Mouse (Mus musculus): ENCODE measurements around the gene Pnmal1. TPM values are rescaled to one million over a fixed set of nuclear protein-coding genes. Genes with fewer than 3 reads are reported as not detected.

Gene Pnmal1
- polyA plus RNA-seq, 1 experiment from 2014 or later = 37.0 TPM

DNA sequence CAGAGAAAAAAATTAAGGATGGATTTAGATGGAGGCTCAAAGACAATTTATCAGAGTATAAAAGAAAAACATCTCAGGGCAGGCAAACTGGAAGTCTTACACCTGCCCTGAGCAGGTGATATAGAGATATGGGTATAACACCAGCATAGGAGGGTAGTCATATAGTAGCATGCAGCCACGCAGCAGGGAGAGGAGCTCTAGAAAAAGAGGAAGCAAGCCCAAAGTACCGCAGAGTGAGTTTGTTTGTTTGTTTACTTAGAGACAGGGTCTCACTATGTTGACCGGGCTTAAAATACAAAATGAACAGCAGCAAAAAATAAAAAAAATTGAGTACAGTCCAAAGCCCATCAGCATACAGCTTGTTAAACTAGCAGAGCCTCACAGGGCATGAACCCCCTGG lies 11.7 kb downstream of the Pnmal1 start:
- no peaks in the 10 kb centered on the region for H3K4me1 ChIP-seq
- no peak for ATAC-seq
- WGBS = 83% methylated on average over 3 of the region's 3 CpGs

DNA sequence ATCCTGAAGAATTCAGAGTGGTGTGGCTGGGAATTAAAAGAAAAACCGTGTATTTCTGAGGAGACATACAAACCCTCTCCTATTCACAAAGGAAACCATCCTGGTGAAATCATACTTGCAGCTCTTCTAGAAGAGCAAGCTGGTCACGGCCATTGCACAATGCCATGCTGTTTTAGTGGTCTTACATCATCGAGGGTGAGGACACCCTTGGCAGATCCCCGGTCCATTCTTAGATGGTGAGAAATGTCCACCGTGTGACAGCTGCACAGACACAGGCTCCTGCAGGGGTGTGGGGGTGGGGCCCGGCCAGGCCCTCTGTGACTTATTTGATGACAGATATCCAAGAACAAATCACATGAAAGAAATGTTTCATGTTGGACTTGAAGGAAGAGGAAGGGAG lies 14.5 kb downstream of the Pnmal1 start:
- Histone ChIP-seq H3K9me3 (replicated peaks) (0 out of 2 replicates have a peak, but pooled peaks cover 4% of the 10 kb centered on the region), H3K4me3 (no peak overlapping the region), H3K4me2 (no peak overlapping the region), H3K27me3 (no peaks in the 10 kb centered on the region), H3K36me3 (ENCODE audit: poor library complexity, severe bottlenecking) (no peaks in the 10 kb centered on the region), H3K27ac (no peak overlapping the region), H3K4me1 (no peaks in the 10 kb centered on the region), H3K9ac (no peak overlapping the region)
- no peak for ATAC-seq
- WGBS = 77% methylated on average over 6 of the region's 6 CpGs

More for the DNA sequence above, 11.7 kb downstream of the Pnmal1 start:
- Histone ChIP-seq H3K27me3 (no peaks in the 10 kb centered on the region), H3K27ac (no peak overlapping the region), H3K9ac (no peak overlapping the region), H3K4me3 (no peak overlapping the region), H3K4me2 (no peak overlapping the region), H3K36me3 (ENCODE audit: poor library complexity, severe bottlenecking) (no peaks in the 10 kb centered on the region), H3K9me3 (replicated peaks) (0 out of 2 replicates have a peak, but pooled peaks cover 4% of the 10 kb centered on the region)

DNA sequence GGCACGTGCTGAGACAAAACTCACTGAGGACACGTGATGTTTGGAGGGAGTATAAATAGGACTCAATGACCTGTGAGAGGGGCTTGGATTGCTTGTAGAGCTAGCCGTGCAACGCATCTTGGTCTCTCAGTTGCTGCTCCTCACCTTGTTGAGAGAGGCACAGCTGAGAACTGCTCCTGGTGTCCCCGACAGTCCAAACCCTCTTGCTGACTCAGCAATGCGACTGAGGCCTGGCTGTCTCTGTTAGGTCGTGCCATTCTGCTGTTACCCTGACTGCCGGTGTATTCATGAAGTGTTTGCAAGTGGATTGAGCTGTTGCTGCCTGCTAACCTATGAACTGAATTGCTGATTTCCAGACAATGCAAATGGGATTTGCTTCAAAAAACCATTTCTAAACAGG lies 16.8 kb downstream of the Pnmal1 start:
- Histone ChIP-seq H3K36me3 (ENCODE audit: poor library complexity, severe bottlenecking) (no peaks in the 10 kb centered on the region), H3K4me1 (peaks cover 11% of the 10 kb centered on the region), H3K27ac (no peak overlapping the region), H3K4me3 (no peak overlapping the region), H3K9ac (no peak overlapping the region), H3K4me2 (no peak overlapping the region), H3K9me3 (replicated peaks) (no peaks in the 10 kb centered on the region; the same call in 1 of the 2 replicates), H3K27me3 (no peaks in the 10 kb centered on the region)
- WGBS = 68% methylated on average over 8 of the region's 8 CpGs
- no peak for ATAC-seq

DNA sequence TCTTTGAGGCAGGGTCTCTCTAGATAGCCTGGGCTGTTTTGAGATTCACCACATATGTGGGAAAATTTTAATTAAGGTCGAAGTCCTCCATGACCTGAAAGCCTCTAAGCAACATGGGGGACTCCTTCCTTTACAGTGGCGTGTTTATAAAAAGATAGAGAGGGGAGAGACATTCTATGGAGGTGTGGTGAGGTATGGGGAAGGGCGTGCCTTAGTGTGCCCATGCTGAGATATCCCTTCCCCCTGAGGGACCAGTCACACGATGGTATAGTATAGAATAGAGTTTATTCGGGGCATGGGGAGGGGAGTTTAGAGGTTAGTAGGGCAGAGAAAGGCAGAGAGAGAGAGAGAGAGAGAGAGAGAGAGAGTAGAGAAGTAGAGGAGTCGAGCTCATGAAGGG lies 18.7 kb downstream of the Pnmal1 start:
- no peak overlapping the region for H3K4me2 ChIP-seq
- no peaks in the 10 kb centered on the region for H3K27me3 ChIP-seq
- no peak overlapping the region for H3K9ac ChIP-seq
- no peak for ATAC-seq
- no peak overlapping the region for H3K4me3 ChIP-seq
- H3K27ac ChIP-seq = no peak overlapping the region
- H3K36me3 ChIP-seq (ENCODE audit: poor library complexity, severe bottlenecking) = no peaks in the 10 kb centered on the region
- no peaks in the 10 kb centered on the region; the same call in 1 of the 2 replicates for H3K9me3 ChIP-seq (replicated peaks)
- WGBS = 79% methylated on average over 6 of the region's 6 CpGs
- peaks cover 24% of the 10 kb centered on the region for H3K4me1 ChIP-seq

DNA sequence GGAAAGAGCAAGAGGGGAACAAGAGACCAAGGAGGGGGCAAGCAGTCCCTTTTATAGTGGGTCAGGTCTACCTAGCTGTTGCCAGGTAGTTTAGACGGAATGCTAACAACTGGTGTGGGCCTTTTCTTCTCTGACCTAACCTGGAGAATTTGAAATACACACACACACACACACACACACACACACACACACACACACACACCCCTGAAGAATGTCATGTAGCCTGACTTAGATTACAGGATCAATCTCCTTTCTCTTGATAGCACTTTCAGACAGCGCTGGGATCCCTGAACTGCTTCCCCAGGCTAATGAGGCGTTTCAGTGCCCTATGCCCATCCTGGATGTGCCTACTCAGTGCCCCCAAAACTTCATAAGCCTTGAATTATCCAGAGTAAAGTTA lies 19.1 kb downstream of the Pnmal1 start:
- Histone ChIP-seq H3K36me3 (ENCODE audit: poor library complexity, severe bottlenecking) (no peaks in the 10 kb centered on the region), H3K4me3 (no peak overlapping the region), H3K9me3 (replicated peaks) (no peaks in the 10 kb centered on the region; the same call in 1 of the 2 replicates), H3K9ac (no peak overlapping the region), H3K27me3 (no peaks in the 10 kb centered on the region), H3K4me1 (peaks cover 28% of the 10 kb centered on the region), H3K4me2 (no peak overlapping the region), H3K27ac (no peak overlapping the region)
- WGBS = 87% methylated on average over 3 of the region's 3 CpGs
- ATAC-seq = no peak

DNA sequence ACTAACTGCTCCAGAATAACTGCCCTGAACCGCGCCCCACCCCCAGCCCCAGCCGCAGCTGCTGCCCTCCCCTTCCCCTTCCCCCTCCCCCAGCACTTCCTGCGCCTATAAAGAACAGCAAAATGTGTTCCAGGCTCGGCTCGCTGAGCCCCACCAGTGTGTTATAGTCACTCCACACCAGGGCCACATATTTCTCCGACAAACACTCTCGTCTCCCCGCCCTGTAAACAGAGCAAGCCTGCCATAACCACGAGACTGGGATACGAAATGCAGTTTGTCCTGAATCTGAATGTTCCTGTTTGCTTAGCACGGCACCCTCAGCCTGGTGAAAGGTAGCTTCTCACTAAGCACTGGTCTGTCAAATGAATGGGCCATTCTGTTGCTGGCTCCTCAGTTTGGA lies 20.9 kb downstream of the Pnmal1 start:
- Histone ChIP-seq H3K4me2 (peak overlapping the region; percentile 52), H3K27me3 (no peaks in the 10 kb centered on the region), H3K36me3 (ENCODE audit: poor library complexity, severe bottlenecking) (no peaks in the 10 kb centered on the region), H3K4me1 (peaks cover 36% of the 10 kb centered on the region), H3K27ac (peak overlapping the region; percentile 80), H3K9ac (peak overlapping the region; percentile 35), H3K9me3 (replicated peaks) (no peaks in the 10 kb centered on the region; the same call in 1 of the 2 replicates), H3K4me3 (no peak overlapping the region)
- 15% methylated on average over 12 of the region's 12 CpGs for WGBS
- ATAC-seq = peak; percentile 37; the same call in 1 of the 2 replicates

DNA sequence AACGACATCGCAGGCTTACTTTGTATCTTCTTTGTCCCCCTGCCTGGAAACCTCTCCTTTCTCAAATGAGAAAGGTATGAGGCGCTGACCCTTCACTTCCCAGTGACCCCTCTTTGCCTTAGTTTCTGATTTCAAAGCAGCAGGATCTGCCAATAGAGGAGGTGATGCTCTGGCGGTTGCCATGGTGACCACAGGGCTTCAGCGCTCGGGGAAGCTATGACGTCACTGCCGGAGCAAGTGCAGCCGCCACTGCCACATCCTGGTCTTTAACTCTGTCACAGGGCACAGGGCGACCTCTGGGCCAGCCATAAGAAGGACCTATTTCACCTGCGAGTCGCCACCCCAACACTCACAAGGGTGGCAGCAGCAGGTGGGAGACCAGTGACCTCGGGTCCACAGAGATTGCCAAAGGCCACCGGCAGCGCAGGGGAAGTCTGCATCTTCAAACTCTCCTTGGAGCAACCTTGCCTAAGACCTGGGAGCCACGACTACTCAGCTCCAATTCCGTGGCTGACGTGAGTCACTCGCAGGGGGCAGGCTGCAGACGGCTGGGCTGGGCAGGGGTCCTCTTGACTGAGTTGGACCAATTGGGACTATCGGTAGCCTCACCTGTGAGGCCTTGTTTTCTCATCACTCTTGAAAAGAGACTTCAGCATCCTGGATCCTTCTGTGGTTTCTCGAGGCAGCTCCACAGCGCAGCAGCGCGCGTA lies 23.5 kb downstream of the Pnmal1 start, which contains the start of gene Gm42372:
Gene Gm42372, plus strand, starts transcription at position 228 of the 710 bp plus-strand sequence.
- peak within 1 kb of the TSS; percentile 65 for H3K27ac ChIP-seq
- peak within 1 kb of the TSS; percentile 68 for H3K4me2 ChIP-seq
- 20% methylated on average over 26 of the region's 26 CpGs for WGBS
- H3K4me3 ChIP-seq = peak within 1 kb of the TSS; percentile 39
- peak within 1 kb of the TSS; percentile 54 for H3K9ac ChIP-seq
- no peaks in the 10 kb centered on the region; the same call in 1 of the 2 replicates for H3K9me3 ChIP-seq (replicated peaks)
- peaks cover 48% of the 10 kb centered on the region for H3K4me1 ChIP-seq
- H3K27me3 ChIP-seq = no peaks in the 10 kb centered on the region
- H3K36me3 ChIP-seq (ENCODE audit: poor library complexity, severe bottlenecking) = no peaks in the 10 kb centered on the region
- peak; percentile 84 for ATAC-seq

DNA sequence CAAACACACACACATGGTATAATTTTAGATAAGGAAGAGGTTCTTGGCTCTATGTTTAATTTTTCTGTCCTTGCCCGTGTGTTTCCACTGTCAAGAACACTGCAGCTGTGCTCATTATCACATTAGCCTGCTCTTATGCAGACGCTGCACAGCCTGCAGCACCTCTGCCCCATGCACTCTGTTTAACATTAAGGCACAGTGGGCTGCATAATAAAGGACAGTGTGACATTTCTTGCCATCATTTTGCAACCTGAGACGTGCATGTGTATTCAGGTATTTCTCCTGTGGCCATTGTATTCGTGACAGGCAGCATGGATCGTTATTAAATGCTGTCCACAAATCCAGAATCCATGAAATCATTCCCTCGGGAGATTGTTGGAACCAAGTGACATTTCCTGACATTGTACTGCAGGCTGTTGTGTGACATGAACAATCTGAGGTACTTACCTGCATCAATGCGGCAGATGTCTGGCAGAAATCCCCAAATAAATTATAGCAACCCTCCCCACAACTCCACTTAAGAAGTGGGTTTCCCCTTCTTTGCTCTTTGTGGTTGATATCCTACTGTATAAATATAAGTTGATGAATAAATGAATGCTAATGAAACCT lies 28.2 kb downstream of the Pnmal1 start:
- peak overlapping the region; percentile 89 for H3K27ac ChIP-seq
- H3K4me2 ChIP-seq = peak overlapping the region; percentile 36
- peak overlapping the region; percentile 30; the same call in 1 of the 2 replicates for H3K9ac ChIP-seq
- WGBS = 29% methylated on average over 7 of the region's 7 CpGs
- H3K4me1 ChIP-seq = peaks cover 62% of the 10 kb centered on the region
- H3K9me3 ChIP-seq (replicated peaks) = no peaks in the 10 kb centered on the region
- H3K27me3 ChIP-seq = no peaks in the 10 kb centered on the region
- H3K4me3 ChIP-seq = no peak overlapping the region
- no peaks in the 10 kb centered on the region for H3K36me3 ChIP-seq (ENCODE audit: poor library complexity, severe bottlenecking)
- ATAC-seq = no peak; the same call in 1 of the 2 replicates

DNA sequence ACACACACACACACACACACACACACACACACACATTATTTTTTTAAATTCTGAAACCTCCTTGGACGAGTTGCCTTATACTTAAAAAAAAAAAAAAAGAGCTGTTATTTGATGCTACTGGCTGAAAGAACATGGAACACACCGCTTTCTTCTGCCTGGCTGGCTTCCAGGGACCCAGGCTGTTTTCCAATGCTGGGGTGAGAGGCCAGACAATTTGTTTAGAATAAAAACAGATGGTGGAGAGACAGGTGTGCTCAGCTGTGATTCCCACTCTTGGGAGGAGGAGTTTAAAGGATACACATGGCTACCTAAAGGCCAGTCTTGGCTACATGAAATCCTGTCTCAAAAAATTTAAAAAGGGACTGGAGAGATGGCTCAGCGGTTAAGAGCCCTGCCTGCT lies 28.9 kb downstream of the Pnmal1 start:
- H3K4me3 ChIP-seq = no peak overlapping the region

DNA sequence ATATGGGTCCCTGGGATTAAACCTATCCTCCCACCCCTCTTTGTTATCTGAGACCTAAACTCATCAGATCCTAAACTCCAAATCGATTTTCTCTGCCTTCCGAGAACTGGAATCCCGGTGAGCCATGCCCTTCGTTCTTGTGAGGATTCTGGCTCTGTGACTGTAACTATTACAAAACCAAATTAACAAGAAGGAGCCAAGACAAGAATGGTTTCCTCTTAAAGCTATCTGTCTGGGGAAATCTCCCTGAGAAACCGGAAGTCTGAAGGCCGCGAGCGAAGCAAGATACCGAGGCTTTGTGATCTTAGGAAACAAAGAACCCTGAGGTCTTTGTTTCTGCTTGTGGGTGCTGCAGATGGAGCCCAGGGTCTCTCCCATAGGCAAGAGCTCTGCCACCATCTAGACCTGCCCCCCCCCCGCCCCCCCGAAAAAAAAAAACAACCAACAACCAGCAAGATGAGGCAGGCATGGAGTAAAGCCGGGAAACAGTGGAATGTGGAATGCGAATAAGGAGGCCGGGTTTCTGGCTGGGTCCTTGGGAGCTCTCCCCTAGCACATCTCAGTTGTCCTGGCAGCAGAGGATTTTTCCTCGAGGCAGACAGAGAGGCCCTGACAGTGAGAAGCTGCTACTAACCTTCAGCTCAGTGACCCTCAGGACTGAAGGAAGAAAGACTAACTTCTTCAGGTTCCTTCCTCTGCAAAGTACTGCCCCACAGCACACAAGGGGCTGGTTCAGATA lies 30.7 kb downstream of the Pnmal1 start:
- WGBS = 38% methylated on average over 15 of the region's 15 CpGs
- no peak overlapping the region for H3K9ac ChIP-seq
- peaks cover 64% of the 10 kb centered on the region for H3K4me1 ChIP-seq
- ATAC-seq = no peak
- H3K4me3 ChIP-seq = no peak overlapping the region
- no peaks in the 10 kb centered on the region for H3K9me3 ChIP-seq (replicated peaks)
- H3K27me3 ChIP-seq = no peaks in the 10 kb centered on the region
- H3K36me3 ChIP-seq (ENCODE audit: poor library complexity, severe bottlenecking) = no peaks in the 10 kb centered on the region
- peak overlapping the region; percentile 48 for H3K27ac ChIP-seq
- H3K4me2 ChIP-seq = no peak overlapping the region

More for the DNA sequence above, 28.9 kb downstream of the Pnmal1 start:
- Histone ChIP-seq H3K27me3 (no peaks in the 10 kb centered on the region), H3K36me3 (ENCODE audit: poor library complexity, severe bottlenecking) (no peaks in the 10 kb centered on the region), H3K4me2 (peak overlapping the region; percentile 36; the same call in 1 of the 2 replicates), H3K4me1 (peaks cover 56% of the 10 kb centered on the region), H3K27ac (peak overlapping the region; percentile 89), H3K9ac (no peak overlapping the region), H3K9me3 (replicated peaks) (no peaks in the 10 kb centered on the region)
- 33% methylated on average over 3 of the region's 3 CpGs for WGBS
- ATAC-seq = no peak

DNA sequence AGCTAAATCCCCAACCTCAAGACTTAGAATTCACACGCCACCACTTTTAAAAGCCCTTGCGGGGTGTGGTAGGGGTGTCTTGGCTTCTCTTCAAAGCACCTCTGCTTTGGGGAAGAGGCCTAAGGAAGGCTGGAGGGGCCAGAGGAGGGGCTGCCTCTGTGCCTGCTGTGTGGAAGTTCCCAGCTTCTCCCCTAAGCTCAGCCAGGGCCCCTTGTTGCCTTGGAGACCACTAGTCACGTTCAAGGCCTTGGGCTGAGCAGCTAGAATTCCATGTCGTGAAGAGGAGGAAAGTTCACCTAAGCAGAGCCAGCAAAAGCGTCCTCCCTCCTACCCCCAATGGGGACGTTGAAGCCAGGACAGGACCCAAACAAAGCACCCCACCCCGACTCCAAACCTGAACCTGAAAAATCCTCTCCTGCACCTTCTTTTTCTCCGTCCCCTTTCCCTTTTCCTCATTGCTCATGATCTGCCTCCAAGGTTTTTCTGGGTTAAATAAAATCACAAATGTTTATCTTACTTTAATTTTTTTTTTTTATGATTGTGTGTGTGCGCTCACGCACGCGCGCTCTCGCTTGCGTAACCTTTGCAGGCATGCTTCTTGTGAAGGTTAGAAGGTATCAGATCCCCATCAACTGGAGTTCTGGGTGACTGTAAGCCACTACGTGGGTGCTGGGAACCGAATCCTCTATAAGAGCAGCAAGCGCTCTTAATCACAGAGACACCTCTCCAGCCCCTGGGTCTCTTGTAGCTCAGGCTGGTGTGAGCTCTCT lies 32.4 kb downstream of the Pnmal1 start:
- Histone ChIP-seq H3K9ac (0 out of 2 replicates have a peak overlapping the region, but pooled peaks have one; percentile 38), H3K9me3 (replicated peaks) (no peaks in the 10 kb centered on the region), H3K4me3 (no peak overlapping the region), H3K27me3 (no peaks in the 10 kb centered on the region), H3K4me1 (peaks cover 77% of the 10 kb centered on the region), H3K27ac (peak overlapping the region; percentile 72), H3K4me2 (peak overlapping the region; percentile 27), H3K36me3 (ENCODE audit: poor library complexity, severe bottlenecking) (0 out of 2 replicates have a peak, but pooled peaks cover 3% of the 10 kb centered on the region)
- WGBS = 50% methylated on average over 18 of the region's 18 CpGs
- peak; percentile 66 for ATAC-seq
